Mouse (Mus musculus) retina, postnatal 1 day (tissue): ENCODE measurements around the gene Chchd6.

Experiments used
- DNase-seq: peaks from one replicate; pipeline ENCODE4 v3.0.0-alpha.2; 2012

The Chchd6 gene

GRCm38 (mm10) chr6:89402406-89402805 lies 193.0 kb downstream of the Chchd6 start:
- DNase-seq: peak; percentile 82

DNA sequence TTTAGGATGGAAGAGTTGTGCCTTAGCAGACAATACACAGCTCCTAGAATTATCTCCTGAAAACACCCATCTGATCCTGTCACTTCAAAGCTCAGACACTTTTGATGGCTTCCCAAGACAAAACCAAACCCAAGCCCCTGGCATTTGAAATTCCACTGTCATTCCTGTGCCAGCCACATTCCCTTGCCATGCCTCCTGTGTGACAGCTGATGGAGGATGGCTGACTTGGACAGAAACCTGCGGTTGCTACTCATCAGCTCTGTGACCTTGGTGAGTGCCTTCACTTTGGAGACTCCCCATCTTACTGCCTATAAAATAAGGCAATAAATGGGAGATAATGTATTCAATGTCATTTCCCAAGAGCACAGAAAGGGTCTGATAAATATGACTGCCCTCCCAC lies 195.9 kb downstream of the Chchd6 start:
- no peak for DNase-seq

DNA sequence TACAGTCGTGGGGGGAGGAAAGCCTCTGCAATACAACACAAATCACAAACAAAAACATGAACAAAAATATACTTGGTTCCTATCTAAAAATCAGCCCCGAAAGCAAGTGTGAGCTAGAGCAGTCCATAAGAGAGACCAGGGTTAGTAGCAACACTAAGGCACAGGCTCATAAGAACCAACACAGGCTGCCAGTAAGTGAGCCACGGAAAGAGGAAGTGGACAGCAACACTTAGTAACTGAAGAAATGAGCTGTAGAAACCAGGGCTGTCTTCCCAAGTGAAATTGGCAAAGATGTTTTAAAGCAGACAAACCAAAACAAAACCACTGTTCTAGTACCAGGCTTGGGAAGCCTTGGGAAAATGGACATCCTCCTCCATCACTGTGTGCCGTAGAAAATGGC lies 197.5 kb downstream of the Chchd6 start:
- DNase-seq: no peak

DNA sequence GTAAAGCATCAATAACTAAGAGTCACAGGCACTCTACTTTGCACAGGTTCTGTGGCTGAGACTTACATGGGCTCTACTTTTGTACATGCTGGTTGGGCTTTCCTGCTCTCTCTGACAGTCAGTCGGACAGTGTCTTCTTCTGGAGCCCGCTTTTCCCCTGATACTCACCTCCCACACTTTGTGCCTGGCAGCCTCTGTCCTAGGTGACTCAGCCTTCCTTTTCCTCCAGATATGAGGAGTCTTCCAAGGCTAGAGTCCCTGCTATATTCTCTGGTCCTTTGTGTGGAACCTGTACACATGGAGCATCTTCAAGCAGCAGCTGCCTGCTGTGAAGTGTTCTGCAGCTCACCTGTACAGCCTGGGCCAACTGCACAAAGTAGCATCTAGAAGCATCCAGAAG lies 201.6 kb downstream of the Chchd6 start:
- DNase-seq: no peak

GRCm38 (mm10) chr6:89392213-89392612 lies 203.2 kb downstream of the Chchd6 start:
- no peak for DNase-seq

GRCm38 (mm10) chr6:89389771-89390170 lies 205.7 kb downstream of the Chchd6 start:
- no peak for DNase-seq

DNA sequence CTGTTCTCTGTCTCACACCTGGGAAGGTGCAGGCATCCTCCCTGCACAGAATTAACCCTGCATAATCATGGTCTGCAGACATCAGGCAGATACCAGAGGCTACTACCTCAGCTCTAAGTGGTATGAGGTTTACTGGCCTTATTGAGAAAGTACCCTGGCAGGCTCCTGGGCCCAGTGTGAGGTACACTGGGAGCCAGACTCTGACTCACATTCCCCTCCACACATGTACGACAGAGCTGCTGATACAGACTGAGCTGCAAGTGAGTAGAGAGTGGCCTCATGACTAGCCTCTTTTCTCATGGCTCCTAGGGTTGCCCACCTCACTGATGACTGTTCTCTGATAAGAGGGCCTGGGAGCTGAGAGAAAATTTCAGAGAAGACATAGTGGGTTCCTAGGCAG lies 208.5 kb downstream of the Chchd6 start:
- no peak for DNase-seq

GRCm38 (mm10) chr6:89384699-89385098 lies 210.8 kb downstream of the Chchd6 start:
- no peak for DNase-seq

DNA sequence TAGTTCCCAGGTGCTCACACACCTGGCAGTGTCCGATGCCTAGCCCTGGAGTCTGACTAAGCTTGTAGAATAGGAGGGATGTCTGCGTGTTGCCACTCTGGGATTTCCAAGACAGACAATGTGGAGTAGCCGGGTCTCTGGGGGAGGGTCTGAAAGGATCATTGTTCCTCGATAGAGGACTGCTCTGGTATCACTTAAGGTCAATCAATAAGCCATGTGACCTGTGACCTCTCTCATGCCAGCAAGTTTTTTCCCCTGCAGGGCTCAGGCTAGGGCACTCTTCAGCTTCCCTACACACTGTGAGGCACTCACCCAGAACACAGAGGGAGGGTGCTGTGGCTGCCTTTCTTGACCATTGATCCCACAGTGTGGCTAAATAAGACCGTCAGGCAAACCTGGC lies 213.6 kb downstream of the Chchd6 start:
- no peak for DNase-seq

DNA sequence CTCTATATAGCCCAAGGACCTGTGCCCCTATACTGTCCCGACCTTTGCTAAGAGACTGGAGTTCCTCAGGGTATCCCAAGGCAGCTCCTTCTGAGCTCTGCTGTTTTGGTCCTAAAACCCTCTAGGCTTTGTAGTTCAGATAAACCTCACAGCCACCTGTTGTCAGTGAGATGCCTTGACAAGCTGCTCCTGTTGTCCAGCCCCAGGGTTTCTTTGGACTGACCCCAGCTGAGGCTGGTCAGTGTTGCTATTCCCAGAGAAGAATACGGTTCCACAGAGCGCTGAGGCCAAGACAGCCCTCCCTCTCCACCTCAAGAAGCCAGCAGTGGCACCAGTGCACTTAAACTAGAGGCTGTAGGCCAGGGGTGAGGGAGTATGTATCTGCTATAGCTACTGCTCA lies 214.3 kb downstream of the Chchd6 start:
- DNase-seq: no peak

- DNase-seq: no peak
Observed at GRCm38 (mm10) chr6:89380751-89381150, 214.7 kb downstream of the Chchd6 start.

DNA sequence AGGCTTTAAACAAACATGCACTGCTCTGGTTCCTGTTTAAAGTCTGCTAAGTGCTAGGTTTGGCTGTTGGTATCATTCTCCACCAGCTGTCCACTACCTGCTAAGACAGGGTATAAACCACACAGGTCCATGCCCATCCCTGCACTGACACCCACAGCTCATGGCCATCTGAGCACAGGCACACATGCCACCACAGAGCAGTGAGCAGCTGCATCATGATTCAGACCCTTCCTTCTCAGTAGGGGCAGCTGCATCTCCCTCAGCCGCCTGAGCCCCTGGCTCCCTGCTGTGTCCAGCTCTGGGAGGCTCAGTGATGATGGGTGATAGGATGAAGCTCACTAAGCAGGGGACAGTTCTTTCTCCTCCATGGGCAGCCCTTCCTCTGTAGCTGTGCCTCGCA lies 217.2 kb downstream of the Chchd6 start:
- DNase-seq: no peak

GRCm38 (mm10) chr6:89368812-89369211 lies 226.6 kb downstream of the Chchd6 start:
- no peak for DNase-seq

- DNase-seq: no peak
Observed at GRCm38 (mm10) chr6:89364342-89364741, 231.1 kb downstream of the Chchd6 start.

GRCm38 (mm10) chr6:89363107-89363451 lies 232.4 kb downstream of the Chchd6 start:
- no peak for DNase-seq

DNA sequence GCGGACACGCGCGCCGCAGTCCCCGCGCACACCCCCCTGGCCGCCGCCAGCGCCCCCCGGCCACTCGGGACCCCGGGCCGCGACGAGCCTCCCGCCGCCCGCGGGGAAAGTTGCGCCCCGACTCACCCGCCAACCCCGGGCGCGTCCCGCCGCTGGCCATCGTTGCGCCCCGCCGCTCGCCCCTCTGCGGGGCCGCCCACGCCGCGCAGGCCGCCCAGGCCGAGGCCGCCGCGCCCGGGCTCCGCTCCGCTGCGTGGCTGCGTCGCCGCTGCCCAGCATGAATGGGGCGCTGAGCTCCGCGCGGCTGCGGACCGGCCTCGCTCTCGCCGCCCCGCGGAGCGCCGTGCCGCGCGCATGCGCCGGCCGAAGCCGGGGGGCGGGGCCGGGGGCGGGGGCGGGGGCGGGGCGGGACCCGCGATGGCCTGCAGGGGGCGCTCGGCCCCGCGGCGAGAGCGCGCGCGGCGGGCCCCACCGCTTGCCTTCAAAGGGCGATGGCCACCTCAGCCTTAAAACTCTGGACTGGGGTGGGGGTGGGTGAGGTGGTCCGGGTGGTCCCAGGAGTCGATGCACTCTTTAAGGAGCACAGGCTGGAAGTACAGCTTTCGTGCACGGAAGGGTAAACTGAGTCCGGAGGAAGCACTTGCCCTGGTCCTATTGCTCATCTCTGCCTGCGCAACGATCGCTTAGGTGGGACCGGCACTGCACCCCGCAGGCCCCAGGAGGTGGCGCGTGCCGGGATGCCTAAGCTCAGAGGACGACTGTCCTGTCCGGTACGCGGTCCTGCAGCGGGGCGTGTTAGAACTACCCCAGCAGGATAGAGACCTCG lies 233.0 kb downstream of the Chchd6 start, which contains the start of gene Plxna1:
Gene Plxna1 (minus strand): TSS at position 340 of the 826 bp plus-strand sequence.
- DNase-seq: peak; percentile 81

- peak; percentile 64 for DNase-seq
Observed at GRCm38 (mm10) chr6:89361418-89362280, 233.8 kb downstream of the Chchd6 start.

GRCm38 (mm10) chr6:89360709-89361417 lies 234.6 kb downstream of the Chchd6 start:
- DNase-seq: no peak

GRCm38 (mm10) chr6:89359771-89360708 lies 235.4 kb downstream of the Chchd6 start:
- no peak for DNase-seq

GRCm38 (mm10) chr6:89359192-89359591 lies 236.3 kb downstream of the Chchd6 start:
- no peak for DNase-seq

DNA sequence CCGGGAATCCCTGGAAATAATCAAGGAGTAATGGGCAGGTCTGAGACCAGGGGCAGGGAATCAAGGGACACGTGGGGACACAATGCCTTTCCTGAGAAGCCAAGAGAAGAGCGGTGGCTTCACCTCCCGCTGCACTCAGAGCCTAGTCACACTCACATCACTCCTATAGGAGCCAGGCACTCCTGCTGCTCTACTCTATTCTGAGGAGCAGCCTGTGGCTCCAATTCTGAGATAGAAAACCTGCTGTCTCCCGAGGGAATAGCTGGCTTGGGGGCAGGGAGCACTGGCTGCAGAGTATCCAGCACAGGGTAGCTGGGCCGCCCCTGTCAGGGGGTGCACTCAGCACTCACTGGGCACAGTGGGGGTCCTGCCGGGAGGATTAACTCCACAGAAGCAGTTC lies 239.8 kb downstream of the Chchd6 start:
- DNase-seq: no peak

DNA sequence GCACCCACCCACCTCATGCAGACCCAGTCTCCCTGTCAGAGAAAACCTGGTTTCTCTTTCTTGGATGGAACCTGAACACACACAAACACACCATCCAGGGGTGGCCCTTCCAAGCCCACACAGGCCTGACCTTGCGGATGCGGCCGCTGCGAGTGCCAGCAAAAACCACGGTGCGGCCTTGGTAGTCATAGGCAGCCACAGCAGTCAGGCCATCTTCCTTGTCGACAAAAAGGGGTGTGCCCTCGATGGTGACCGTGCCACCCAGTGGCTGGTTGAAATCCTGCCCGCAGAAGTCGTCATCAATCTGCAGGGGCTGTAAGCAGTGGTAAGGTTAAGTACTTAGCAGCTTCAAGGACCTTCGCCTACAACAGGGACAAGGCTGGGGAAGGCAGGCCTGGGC lies 240.7 kb downstream of the Chchd6 start:
- DNase-seq: no peak
